Mouse (Mus musculus): ENCODE measurements at regions not wholly inside any gene's neighbourhood (a gene's known extent, or its start where the extent isn't known, plus 50 kb on each side); places are given as distances from the start of the nearest gene placed in this dataset.

GRCm38 (mm10) chr3:100365354-100365945 is 123.7 kb downstream of the Tent5c start:
- TF ChIP-seq CTCF (conservative IDR thresholded peaks at IDR 0.05; ENCODE audit: low read length) (no peak), POU5F1 (IDR thresholded peaks at IDR 0.05; ENCODE audit: borderline replicate concordance, low read length) (no peak), NANOG (IDR thresholded peaks at IDR 0.05; ENCODE audit: borderline replicate concordance, low read length) (no peak)
